Mouse (Mus musculus) right cerebral cortex, postnatal 14 days (tissue): ENCODE measurements around the gene Ccdc157.
A peak's percentile ranks its signal among the peaks of the same experiment; 100 is the strongest.
"Not testable (repeated sequence)": the region's sequence is repeated elsewhere in the genome, so short reads cannot be mapped to it uniquely, and the experiment has no call there.

ENCODE experiments used
- DNase-seq: peaks from one replicate; pipeline ENCODE4 v3.0.0; 2022

Ccdc157 gene

DNA sequence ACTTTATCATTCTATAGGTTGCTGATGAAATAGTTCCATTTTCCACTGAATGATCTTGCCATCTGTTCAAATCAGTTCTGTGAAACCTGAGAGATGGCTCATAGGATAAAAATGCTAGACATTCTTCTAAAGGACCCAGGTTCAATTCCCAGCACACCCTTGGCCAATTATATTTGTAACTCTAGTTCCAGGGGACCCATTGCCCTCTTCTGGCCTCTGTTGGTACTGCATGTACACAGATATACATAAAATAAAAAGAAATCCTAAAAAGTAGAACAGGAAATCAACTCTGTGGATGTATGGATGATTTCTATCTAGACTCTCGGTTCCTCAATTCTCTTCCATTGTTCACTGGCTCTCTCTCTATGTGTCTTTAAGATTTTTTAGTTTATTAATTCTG lies 33.0 kb downstream of the Ccdc157 start:
- no peak for DNase-seq

DNA sequence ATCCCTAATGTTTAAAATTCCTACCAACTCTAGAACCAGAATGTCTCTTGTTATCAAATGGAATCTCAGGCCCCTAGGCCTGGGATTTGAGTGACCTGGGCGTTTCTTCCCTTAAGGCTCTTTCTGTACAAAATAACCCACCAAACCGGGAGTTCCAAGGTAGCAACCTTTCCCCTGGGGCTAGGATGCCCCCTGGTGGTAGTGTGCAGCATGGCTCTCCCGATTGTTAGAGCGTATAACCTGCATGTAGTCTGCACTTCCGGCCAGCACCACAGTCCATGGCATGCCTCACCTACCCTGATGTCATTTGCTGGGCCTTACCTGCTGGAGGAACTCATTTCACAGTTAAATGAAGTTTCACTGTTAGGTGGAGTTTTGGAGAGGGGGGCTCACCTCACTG lies 36.2 kb downstream of the Ccdc157 start:
- DNase-seq, result peak; percentile 37

DNA sequence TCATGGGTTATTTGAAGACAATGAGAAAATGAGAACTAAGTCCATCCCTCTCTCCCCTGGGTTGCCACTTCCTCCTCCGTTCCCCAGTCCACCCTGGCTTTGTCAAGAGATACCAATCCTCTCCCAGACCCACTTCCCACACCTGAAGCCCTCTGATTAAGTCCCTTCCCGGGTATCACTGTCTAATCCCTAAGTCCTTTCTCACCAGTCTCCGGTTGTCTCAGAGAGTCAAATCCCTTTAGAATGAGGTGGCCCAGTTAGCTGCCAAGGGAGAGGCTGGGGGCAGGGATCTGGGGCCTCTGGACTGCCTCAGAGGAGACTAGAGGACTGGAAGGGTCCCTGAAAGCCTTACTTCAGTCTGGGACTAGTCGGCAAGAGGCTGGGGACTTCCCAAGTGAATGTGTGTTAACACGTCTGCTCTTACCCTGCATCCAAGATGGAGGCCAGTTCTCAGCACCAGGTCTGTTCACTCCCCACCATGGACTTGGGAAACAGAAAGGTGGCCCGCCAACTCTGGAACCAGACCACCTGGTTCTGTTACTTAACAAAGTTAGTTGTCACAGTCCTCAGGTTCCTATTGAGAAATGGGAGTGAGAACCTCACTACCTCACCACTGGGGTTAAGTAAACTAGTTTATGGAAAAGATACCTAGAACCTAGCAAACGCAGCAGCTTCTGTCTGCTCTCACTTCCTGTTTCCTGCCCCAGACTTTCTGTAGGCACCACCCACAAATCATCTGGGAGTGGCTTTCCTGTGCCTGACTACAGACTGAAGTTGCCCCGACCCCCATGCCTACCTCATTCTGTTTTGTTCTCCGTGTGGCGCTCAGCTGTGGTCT lies 37.1 kb downstream of the Ccdc157 start, which contains the start of gene Sec14l2:
TSS of gene Sec14l2 (minus strand) at position 674 of the 838 bp plus-strand sequence.
- DNase-seq, result no peak

DNA sequence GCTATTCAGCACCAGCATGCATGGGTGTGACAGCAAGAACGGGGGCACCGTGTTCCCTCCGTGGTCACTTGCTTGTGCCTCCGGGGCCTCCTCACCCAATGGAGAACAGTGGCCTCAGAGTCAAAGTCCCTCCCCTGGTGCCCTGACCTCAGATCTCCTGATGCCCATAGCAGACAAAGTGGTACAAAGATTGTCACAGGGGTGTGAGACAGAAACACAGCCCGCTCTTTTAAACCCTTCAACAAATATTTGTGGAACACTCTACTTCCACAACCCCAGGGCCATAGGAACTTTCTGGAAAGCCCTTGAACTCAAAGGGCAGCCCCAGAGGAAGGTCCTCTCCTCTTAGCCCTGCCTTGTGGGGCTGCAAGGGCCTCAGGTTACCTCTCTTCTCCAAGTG lies 37.9 kb downstream of the Ccdc157 start:
- DNase-seq, result no peak

DNA sequence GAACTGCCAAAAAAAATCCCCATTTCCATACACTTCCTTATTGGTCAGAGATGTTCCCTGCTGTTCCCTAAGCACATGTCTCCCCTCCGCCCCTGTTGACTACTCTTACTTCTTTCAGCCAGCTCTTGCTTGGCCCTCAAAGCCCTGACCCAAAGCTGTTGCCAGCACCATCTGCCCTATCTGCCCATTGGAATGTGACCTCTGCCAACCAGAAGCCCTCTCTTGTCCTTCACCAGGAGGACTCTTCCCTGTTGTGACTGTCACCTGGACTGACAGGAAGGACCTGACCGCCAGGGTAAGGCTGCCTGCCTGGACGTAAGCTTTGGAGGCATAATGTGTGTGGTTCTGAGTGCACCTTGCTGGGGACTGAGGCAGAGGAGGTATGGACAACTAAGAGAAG lies 38.4 kb downstream of the Ccdc157 start:
- DNase-seq, result no peak

DNA sequence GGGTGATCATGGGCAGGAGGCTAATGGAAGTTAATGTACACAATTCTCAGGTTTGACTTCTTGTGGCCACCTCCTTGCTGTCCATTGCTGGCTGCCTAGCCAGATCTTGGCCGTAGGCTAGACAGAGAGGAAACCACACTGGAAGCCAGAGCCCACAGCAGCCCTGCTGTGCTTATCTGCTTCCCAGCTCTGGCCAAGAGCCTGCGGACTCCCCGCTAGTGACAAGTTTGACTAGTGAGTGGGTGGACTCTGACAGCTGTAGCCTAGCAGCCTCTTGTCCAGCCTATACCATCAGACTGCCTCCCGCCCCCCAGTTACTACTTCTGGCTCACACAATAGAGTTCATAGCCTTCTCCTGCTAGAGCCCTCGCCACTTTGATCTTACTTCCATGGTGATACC lies 40.5 kb downstream of the Ccdc157 start:
- no peak for DNase-seq

DNA sequence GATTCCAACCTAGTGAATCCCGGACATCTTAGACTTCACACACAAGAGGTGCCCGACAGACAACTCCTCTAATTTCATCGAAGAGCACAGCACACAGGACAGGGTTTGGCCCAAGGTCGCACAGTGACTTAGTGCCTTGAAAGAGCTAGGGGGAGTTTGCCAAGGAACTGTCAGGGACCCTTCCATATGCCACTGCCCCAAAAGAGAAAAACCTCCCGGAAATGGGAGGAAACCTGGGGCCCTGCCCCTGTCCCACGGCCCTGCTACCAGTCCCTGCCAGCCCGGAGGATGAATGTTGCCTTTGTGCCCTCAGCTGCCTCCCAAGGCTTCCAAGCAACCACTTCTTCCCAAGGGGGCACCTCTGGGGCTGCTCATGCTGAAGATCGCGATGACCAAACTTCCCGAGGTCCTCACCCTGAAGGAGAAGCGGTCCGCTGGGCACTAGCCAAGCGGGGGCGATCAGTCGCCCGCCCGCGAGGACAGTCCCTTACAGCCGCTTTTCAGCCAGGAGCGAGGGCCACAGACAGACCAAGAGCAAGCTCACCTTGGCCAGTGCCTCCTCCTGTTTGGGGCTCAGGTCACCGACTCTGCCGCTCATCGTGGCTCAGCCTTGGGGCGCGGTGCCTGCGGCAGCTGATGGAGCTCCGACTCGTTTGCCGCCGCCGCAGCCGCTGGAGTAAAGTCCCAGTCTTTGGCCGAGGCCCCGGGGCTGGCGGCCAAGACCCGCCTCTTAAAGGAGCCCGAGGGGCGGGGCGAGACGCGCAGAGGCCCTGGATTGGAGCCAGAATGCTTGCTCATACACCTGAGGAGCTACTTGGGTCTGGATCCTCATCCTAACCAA lies 41.8 kb downstream of the Ccdc157 start:
- peak; percentile 78 for DNase-seq

DNA sequence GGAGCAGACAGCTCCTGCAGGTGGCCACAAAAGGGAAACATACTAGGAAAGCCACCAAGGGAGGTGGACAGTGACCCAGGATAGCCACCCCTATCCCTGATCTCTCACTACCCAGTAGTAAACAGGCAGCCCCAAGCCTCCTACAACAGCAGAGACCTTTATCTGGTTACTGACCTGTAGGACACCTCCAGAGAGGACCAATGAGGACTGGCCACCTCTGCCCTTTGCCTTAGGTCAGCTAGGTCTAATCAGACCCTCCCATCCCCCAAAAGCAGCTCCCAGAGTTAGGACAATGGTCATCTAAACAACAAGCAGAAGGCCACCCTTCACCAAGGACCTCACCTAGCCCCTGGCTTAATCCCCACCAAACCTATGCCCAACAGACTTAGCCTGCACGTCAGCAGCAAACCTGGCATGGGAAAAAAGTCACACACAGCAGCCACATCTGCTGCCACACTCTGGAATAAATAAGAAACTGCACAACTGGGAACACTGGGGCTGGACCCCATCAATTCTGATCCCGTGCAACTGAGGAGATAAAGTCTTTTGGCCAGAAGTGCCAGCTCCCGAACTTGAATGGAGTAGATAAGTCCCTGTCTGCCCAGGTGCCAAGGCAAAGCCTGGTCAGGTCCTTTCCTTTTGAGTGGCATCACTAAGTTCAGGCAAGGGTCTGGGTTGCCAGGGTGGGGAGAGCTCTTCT lies 42.6 kb downstream of the Ccdc157 start:
- no peak for DNase-seq

DNA sequence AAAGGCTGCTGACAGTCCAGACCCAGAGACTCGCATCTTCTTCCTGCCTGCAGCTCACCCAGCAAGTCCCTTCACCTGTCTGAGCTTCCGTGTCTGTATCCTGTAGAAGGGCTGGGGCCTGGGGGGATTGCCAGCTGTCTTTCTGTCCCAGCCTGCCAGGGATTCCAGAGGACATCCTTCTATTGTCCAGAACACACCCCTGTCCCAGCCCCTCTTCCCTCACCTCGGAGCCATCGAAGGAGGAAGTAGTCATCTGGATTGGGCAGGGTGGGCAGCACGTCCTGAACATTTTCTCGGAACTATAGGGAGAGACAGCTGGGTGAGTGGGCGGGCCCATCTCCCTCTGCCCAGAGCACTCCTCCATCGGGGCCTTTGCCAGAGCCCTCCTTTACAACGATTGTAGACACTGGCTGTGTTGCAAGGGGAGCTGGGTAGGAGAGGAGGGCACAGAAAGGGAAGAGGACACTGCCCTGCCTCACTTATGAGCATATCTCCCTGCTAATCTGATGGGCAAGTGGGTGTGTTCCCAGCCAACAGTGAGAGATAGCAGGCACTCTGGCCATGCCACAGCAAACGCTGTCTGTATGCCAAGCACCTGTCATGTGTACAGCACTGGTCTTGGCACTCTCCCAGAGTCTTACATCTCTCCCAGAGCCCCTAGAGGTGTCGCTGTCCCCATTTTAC lies 43.5 kb downstream of the Ccdc157 start:
- peak; percentile 59 for DNase-seq

DNA sequence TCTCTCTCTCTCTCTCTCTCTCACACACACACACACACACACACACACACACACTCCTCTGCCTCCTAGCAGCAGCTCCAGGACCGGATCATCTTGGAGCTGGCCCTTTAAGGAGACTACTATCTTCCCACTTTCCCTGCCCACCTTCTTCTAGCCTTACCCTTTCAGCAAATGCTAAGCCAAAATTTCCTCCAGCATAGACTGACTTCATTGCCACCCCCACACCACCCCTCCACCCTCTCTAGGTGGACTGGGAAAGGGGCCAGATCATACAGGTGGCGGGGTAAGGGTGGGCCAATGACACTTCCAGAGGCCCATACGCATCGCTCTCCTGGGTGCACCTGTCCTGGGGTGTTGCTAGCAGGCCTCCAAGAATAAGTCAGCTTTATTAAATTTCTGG lies 44.7 kb downstream of the Ccdc157 start:
- no peak for DNase-seq

DNA sequence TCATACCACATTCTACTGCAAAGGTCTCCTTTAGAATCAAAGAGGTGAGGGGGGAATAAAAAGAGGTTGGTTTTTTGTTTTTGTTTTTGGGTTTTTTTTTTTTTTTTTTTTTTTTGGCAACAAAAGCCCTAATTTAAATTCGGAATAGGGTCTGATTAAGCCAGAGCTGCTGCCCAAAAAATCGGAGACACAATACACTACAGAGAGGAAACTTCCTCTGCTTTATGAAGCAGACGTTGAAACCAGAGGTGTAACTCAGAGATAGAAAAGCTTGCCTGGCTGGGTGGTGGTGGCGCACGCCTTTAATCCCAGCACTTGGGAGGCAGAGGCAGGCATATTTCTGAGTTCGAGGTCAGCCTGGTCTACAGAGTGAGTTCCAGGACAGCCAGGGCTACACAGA lies 45.6 kb downstream of the Ccdc157 start:
- not testable (repeated sequence) for DNase-seq

DNA sequence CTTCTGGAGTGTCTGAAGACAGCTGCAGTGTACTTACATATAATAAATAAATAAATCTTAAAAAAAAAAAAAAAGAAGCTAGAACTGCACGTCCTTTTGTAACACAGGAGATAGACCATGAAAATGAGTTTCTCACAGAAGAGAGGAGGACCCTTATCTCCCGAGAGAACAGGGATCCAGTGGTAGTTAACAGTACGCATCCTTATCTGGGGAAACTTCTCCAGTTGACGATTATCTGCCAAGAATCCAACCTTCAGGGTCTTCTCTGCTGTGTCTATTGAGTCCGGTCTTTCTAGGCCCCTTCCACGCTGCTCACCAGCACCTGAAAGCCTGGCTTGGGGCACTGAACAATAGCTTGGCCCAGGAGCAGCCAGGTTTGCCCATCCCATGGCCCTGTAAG lies 46.1 kb downstream of the Ccdc157 start:
- DNase-seq, result no peak

DNA sequence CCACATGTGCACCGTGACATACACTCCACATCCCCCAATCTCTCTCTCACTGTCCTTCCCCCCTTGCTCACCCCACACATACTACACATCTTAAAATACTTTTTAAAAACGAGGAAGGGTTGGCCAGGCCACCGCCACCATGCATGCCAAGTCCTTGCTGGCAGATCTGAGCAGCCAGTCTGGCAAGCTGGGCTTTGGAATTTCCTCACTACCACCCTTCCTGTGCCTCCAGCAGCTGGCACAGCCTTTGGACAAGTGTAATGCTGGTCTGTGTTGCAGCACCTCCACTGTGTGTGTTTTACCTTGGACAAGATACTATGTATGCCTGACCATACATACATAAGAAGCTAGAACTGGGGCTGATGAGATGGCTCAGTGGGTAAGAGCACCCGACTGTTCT lies 46.6 kb downstream of the Ccdc157 start:
- no peak for DNase-seq

DNA sequence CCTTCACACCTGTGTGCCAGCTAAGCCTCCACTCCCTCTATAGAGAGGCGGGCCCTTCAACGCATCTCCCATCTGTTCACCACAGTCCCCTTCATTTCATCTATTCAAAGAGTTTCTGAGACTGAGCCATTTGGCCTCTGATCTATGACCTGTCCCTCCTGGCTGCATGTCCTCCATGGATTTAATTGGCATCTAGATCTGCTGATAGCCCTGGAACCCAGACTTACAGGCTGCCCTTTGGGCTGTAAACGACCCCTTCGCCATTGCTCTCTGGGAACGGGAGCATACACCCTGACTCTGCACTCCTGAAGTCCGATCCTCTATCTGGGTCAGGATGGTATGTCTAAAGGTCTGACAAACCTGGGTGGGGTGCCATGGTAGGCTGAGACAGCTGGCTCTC lies 47.2 kb downstream of the Ccdc157 start:
- DNase-seq, result no peak

DNA sequence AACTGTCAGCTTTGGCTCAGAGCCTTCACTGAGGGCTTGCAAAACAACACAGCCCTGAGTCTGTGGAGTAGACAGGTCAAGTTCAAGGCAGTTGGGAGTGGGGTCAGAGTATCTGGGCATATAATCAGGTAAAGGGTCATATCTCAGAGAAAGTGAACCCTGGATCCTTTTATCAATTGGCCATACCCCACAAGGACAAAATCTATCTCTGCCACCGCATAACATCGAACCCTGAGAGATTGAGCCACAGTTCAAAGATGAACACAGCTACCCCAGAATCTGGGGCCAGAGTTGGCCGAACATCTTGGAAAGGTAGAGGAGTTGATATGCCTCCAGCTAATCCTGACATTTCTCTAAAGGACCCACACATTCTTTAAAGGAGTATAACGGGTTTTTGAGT lies 48.1 kb downstream of the Ccdc157 start:
- DNase-seq, result no peak

DNA sequence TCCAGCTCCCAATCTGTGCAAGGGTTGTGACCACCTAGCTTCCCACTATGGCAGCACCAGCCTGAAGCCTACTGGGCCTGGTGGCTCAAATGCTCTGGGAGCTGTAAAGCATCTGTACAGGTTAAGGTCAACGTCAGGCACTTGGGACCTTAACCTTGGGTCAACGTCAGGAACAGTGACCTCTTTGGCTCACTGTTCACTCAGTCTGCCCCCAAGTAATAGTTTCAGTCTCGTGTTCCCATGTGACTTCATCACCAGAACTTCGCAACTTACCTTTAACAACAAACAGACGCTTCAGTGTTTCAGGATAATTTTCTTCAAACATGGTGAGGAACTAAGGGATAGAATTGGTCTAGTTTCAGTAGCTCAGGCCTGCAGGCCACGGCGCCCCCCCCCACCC lies 51.4 kb downstream of the Ccdc157 start:
- DNase-seq, result no peak

DNA sequence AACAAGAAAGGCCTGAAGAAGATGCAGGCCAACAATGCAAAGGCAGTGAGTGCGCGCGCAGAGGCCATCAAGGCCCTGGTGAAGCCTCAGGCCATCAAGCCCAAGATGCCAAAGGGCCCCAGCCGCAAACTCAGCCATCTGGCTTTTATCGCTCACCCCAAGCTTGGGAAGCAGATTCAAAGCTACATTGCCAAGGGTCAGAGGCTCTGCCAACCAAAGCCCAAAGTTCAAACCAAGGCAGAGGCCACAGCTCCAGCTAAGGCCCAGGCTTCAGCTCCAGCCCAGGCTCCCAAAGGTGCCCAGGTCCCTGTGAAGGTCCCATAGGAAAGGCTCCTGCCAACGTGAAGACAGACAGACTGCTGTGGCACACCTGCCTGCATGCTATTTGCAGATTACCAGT lies 52.2 kb downstream of the Ccdc157 start:
- DNase-seq, result not testable (repeated sequence)

DNA sequence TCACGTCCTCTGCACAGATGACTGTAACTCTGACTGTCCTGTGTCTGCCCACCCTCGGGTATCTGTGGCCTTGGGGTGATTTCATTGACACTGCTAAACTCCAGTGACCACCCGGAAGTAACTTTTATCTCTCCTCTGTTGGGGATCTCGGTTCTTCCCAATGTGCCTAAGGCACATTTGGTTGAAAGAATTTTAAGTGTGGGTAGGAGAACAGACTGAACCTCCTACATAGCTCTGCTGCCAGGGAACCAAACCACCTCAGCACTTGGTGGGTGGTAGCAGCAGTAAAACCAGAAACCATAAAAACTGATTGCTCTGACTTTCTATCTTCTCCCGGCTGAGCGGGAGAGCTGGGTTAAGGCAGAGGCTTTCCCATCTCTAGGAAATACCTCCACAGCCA lies 54.6 kb downstream of the Ccdc157 start:
- no peak for DNase-seq

DNA sequence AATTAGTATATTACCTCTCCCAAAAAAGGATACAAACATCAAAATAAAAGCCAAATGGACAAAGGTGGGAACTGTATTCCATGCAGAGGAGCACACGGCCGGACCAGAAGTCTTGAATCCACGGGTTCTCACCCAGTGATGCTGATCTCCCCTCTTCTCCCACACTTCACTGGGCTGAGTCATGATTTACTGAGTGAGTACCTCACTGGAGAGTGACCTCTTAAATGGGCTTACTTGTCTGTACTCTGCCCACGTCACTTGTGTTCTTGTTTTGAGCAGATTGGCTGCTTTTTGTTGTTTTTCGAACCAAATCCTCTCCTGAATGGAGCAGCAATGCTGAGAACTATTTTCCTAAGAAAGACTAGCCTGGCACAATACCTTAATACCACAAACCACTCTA lies 55.1 kb downstream of the Ccdc157 start:
- DNase-seq, result no peak

DNA sequence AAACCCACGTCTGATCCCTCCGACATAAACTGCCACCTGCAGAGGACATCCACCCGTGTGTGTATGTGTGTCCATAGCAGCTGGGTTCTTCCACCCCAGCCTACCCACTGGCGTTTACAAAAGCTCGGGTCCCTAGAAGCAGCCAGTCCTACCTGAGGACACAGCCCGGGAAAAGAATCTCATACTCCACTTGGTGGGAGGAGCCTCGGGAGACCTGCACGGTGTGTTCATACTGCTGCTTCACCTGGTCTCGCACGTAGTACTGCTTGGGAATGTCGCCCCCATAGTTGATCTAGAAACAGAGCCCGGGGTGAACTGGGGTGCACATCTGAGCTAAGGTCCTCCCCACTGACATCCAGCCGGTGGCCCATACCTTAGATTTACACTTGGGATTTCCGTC lies 56.6 kb downstream of the Ccdc157 start:
- DNase-seq, result no peak

DNA sequence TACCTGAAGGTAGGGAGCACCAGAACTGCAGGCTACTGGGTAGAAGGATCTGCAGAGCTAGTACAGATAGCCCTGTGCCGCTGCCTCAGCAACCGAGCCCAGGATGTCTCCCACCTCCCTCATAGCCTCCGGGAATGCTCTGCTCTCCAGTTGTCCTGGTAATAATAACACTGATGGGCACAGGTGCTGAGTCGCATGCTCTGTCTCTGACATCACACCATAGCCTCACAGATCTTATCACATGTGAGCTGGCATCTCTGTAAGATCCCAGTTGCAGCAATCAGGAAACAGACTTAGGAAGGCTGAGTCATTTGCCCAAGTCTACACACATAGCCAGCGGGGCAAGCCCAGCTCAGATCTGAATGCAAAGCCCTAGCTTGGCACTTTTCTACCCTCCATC lies 58.2 kb downstream of the Ccdc157 start:
- no peak for DNase-seq

DNA sequence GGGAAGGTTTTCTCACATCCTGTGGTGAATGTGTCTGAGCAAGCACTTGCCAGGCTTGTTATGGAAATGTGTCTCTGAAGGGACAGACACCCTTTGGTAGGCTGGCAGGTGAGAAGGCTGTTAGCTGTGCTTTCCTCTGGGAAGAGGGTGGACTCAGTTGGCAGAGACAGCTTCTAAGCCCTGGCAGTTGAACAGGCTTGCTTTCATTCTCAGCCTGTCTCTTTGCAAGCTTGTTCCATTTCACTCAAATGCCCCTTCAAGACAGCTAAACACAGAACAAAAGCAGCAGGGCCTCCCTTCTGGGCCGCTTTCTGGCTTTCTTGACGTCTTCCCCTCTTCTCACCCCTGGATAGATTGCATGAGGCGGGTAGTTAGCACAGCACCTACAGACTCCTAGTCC lies 60.6 kb downstream of the Ccdc157 start:
- DNase-seq, result no peak

DNA sequence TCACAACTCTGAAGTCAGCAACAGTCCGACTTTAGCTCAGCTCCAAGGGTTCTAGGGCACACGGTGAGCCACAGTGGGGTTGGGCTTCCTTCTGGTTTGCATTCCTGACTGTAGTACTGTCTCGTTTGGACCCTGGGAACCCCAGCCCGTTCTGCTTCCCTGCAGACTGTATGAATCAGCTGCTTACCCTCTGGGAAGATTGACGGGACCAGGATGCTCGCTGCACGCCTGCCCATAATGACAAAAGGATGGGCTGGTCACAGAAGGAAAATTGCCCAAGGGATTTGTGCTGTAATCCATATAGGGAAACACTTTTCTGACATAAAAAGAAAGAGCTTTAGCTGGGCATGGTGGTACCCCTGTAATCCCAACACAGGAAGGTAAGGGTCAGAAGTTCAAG lies 61.3 kb downstream of the Ccdc157 start:
- no peak for DNase-seq
